Mouse (Mus musculus) heart, embryonic 11.5 days (tissue): ENCODE measurements around the gene Zgrf1. TPM values are rescaled to one million over a fixed set of nuclear protein-coding genes. Genes with fewer than 3 reads are reported as not detected.

Experiments
- ATAC-seq: fragments of 200-750 bp; cut with Nextera tagmentation; replicated peaks from 2 replicates; pipeline ENCODE4 v1.8.0; 2017; ENCODE audit warnings: moderate library complexity; ENCODE audit not compliant: insufficient number of reproducible peaks, low FRiP score, low TSS enrichment
- H3K27ac ChIP-seq: fragments of 300-500 bp; sonication (generic); 2 replicates; pipeline ENCODE4 v1.5.1; 2014; ENCODE audit warnings: mild to moderate bottlenecking, low read depth, low read length
- H3K27me3 ChIP-seq: fragments of 300-500 bp; sonication (generic); 2 replicates; pipeline ENCODE4 v1.6.1; 2014; ENCODE audit warnings: mild to moderate bottlenecking, low read length, mixed read lengths; ENCODE audit not compliant: control insufficient read depth, insufficient read depth
- H3K36me3 ChIP-seq: fragments of 300-500 bp; sonication (generic); 2 replicates; pipeline ENCODE4 v1.6.1; 2014; ENCODE audit warnings: mild to moderate bottlenecking, low read length, moderate library complexity, mixed read lengths; ENCODE audit not compliant: control insufficient read depth, insufficient read depth
- H3K4me1 ChIP-seq: fragments of 300-500 bp; sonication (generic); 2 replicates; pipeline ENCODE4 v1.6.1; 2014; ENCODE audit warnings: low read length; ENCODE audit not compliant: control insufficient read depth, insufficient read depth
- H3K4me2 ChIP-seq: fragments of 300-500 bp; sonication (generic); 2 replicates; pipeline ENCODE4 v1.6.1; 2014; ENCODE audit warnings: mild to moderate bottlenecking, moderate library complexity
- H3K4me3 ChIP-seq: fragments of 300-500 bp; sonication (generic); 2 replicates; pipeline ENCODE4 v1.5.1; 2014; ENCODE audit warnings: low read depth, low read length
- H3K9ac ChIP-seq: fragments of 300-500 bp; sonication (generic); 2 replicates; pipeline ENCODE4 v1.6.1; 2014; ENCODE audit warnings: mild to moderate bottlenecking, low read depth, low read length, moderate library complexity
- H3K9me3 ChIP-seq: fragments of 300-500 bp; sonication (generic); replicated peaks from 2 replicates; pipeline ENCODE4 v1.6.1; 2016; ENCODE audit warnings: low read length; ENCODE audit not compliant: control insufficient read depth
- WGBS: fragments of 180-500 bp; shearing (Covaris S2); extraction: QIAGEN DNeasy Blood & Tissue Kit; methylation state at CpG from one replicate; pipeline ENCODE4 v1.1.7; 2014; ENCODE audit not compliant: insufficient replicate concordance; 5-methylcytosine and 5-hydroxymethylcytosine counted together
- polyA plus RNA-seq: library from polyadenylated mRNA; unstranded; fragments of >200 nt; fragmentation: Nextera tagmentation; extraction: Ambion mirVana; gene quantifications from 2 replicates; pipeline ENCODE4 v1.2.1, GENCODE M21; 2014

The Zgrf1 gene
- polyA plus RNA-seq, 1 experiment from 2014 or later, result 10.7 TPM

DNA sequence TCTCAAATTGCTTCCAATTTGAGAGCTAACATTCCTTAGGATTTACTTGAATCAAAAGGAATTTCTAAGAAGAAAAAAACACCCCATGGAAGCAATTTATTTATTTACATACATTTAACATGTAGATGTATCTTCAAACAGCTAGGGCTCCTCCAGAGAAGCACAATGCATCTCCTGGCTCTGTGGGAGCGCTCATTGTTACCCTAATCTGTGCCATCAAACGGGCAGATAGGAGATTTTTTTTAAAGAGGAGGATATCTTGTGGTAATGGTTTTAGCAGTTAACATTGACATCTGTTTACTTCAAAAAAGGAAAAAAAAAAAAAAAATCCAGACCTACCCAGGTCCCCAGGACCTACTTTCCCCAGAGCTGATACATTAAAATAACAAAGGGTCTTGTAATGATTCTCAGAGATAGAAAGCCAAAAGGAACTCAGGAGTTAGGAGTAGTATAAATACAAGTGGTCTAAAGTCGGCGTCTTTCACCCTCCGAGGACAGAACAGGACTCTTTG, 8.6 kb upstream of the Zgrf1 start:
- Histone ChIP-seq H3K4me1 (no peaks in the 10 kb centered on the region), H3K27ac (no peak overlapping the region), H3K4me2 (no peak overlapping the region), H3K36me3 (peaks cover 6% of the 10 kb centered on the region), H3K9ac (no peak overlapping the region), H3K9me3 (no peaks in the 10 kb centered on the region), H3K4me3 (no peak overlapping the region), H3K27me3 (no peaks in the 10 kb centered on the region)
- WGBS, result 32% methylated on average over 5 of the region's 5 CpGs
- ATAC-seq, result no peak

DNA sequence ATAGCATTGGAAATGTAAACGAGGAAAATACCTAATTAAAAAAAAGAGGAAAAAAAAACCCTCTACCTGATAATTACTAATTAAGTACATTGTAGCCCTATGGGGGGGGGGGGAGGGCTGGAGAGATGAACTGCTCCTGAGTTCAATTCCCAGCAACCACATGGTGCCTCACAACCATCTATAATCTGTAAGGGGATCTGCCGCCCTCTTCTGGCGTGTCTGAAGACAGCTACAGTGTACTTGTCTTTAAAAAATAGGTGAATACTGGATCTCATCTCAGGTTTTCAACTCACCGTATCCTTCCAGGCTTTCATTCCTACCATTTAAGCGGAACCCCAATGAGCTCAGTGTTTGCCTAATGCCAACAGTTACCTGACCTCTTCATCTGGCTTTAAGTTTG, 5.4 kb upstream of the Zgrf1 start:
- Histone ChIP-seq H3K9me3 (no peaks in the 10 kb centered on the region), H3K27ac (no peak overlapping the region), H3K4me2 (no peak overlapping the region), H3K4me1 (no peaks in the 10 kb centered on the region), H3K9ac (no peak overlapping the region), H3K27me3 (no peaks in the 10 kb centered on the region), H3K36me3 (peaks cover 6% of the 10 kb centered on the region), H3K4me3 (no peak overlapping the region)
- WGBS, result 46% methylated on average over 5 of the region's 5 CpGs
- ATAC-seq, result no peak

DNA sequence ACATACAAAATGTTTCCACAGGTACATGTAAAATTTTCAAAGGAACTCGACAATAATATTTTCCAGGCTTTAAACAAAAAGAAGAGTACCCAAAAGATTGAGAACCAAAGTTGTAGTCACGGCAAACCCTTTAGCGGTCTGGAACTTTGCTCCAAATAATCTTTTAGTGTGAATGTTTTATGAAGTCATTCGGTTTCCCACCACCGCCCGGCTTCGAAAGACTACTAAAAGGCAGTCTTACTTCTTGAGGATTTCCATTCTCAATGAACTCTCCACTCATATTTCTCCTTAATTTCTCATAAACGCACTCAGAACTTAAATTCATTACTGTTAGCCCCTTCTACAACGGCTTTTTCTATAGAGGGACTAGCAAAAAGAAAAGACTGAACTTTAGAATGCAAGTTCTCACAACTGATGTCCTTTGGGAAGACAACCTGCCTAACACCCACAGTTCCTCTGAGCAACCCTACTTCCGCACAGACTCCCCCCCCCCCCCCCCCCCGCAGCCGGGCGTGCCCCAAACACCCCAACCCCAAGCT, 786 bp upstream of the Zgrf1 start:
- peaks cover 6% of the 10 kb centered on the region; the same call in 1 of the 2 replicates for H3K36me3 ChIP-seq
- H3K9me3 ChIP-seq, result no peaks in the 10 kb centered on the region
- no peaks in the 10 kb centered on the region for H3K4me1 ChIP-seq
- peak overlapping the region; percentile 72 for H3K4me2 ChIP-seq
- ATAC-seq, result no peak
- peak overlapping the region; percentile 95 for H3K9ac ChIP-seq
- WGBS, result 6% methylated on average over 10 of the region's 13 CpGs
- H3K27me3 ChIP-seq, result no peaks in the 10 kb centered on the region
- peak overlapping the region; percentile 96 for H3K27ac ChIP-seq
- peak overlapping the region; percentile 79 for H3K4me3 ChIP-seq

DNA sequence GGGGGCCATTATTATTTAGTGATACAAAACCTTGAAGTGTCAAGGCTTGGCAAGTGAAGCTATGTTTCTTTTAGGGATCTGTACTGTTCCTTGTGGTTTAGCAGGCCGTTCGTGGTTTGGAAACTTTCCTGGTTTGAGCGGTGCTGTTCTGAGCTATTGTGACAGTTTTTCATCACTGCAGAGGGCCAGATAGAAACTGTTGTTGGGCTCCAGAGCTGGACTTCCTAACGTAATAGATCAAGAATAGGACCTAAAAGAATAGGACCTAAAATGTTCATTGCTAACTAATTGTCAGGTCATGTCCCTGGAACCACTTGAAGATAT, 393 bp downstream of the Zgrf1 start:
- WGBS, result under 1% methylated on average over 4 of the region's 4 CpGs
- no peak overlapping the region for H3K27ac ChIP-seq
- no peak for ATAC-seq
- peak overlapping the region; percentile 76 for H3K4me2 ChIP-seq
- peak overlapping the region; percentile 74 for H3K9ac ChIP-seq
- no peaks in the 10 kb centered on the region for H3K4me1 ChIP-seq
- H3K36me3 ChIP-seq, result peaks cover 6% of the 10 kb centered on the region; the same call in 1 of the 2 replicates
- H3K9me3 ChIP-seq, result no peaks in the 10 kb centered on the region
- no peaks in the 10 kb centered on the region for H3K27me3 ChIP-seq
- H3K4me3 ChIP-seq, result peak overlapping the region; percentile 79

DNA sequence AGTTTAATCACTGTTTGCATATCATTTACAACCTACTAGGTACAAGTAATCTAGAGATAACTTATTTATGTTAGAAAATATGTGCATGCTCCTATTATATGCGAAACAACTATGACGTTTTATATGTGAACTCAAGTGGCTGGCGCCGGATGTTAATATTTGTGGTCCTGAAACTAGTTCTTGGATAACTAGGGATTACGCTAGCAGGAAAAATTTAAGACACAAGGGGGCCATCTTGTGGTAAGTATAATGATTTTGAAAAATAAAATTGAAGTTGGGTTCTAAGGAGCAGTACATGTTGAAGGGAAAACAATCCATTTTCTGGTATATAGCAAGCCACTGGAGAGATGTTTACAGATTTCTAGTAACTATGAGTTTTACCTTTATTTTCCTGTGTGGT, 1.4 kb downstream of the Zgrf1 start:
- H3K4me3 ChIP-seq, result peak overlapping the region; percentile 16; the same call in 1 of the 2 replicates
- H3K36me3 ChIP-seq, result peaks cover 6% of the 10 kb centered on the region; the same call in 1 of the 2 replicates
- no peak overlapping the region for H3K27ac ChIP-seq
- ATAC-seq, result no peak
- no peaks in the 10 kb centered on the region for H3K9me3 ChIP-seq
- no peak overlapping the region; the same call in 1 of the 2 replicates for H3K9ac ChIP-seq
- 66% methylated on average over 5 of the region's 5 CpGs for WGBS
- H3K27me3 ChIP-seq, result no peaks in the 10 kb centered on the region
- no peaks in the 10 kb centered on the region for H3K4me1 ChIP-seq
- H3K4me2 ChIP-seq, result peak overlapping the region; percentile 76

DNA sequence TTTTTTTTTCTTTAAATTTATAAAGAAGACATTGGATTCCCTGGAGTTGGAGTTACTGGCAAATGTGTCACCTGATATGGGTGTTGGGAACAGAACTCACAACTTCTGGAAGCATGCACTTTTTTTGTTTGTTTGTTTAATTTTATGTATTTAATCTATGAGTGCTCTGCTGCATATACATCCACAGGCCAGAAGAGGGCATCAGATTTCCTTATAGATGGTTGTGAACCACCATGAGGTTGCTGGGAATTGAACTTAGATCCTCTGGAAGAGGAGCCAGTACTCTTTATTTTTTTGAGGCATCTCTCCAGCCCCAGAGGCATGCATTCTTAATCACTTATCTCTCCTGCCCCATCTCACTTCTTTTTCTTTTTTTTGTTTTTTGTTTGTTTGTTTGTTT, 4.9 kb downstream of the Zgrf1 start:
- Histone ChIP-seq H3K4me2 (no peak overlapping the region), H3K9ac (no peak overlapping the region), H3K4me3 (no peak overlapping the region), H3K27ac (no peak overlapping the region), H3K36me3 (peaks cover 15% of the 10 kb centered on the region), H3K9me3 (no peaks in the 10 kb centered on the region), H3K4me1 (no peaks in the 10 kb centered on the region), H3K27me3 (no peaks in the 10 kb centered on the region)
- ATAC-seq, result no peak

DNA sequence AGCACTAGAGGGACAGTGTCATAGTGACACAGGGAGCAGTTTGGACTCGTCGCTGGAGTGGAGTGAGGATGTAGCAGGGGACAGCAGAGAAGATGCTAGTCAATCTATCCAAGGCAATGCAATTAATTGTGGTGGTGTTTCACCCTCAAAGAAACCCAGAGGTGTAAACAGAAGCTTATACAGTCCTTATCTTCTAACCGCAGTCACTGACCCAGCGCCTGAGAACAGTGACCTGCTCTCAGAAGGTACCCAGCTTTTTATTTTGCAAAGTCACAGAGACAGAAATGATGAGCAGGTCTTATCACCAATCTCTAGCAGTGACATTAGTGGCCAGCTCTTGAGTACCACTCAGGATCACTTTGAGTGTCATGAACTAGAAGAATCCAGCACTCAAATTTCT, 9.7 kb downstream of the Zgrf1 start:
- Histone ChIP-seq H3K4me2 (no peak overlapping the region), H3K9ac (no peak overlapping the region), H3K9me3 (no peaks in the 10 kb centered on the region), H3K4me3 (no peak overlapping the region), H3K4me1 (no peaks in the 10 kb centered on the region), H3K27ac (no peak overlapping the region), H3K27me3 (no peaks in the 10 kb centered on the region), H3K36me3 (peaks cover 13% of the 10 kb centered on the region)
- no peak for ATAC-seq
- WGBS, result 83% methylated on average over 4 of the region's 4 CpGs

DNA sequence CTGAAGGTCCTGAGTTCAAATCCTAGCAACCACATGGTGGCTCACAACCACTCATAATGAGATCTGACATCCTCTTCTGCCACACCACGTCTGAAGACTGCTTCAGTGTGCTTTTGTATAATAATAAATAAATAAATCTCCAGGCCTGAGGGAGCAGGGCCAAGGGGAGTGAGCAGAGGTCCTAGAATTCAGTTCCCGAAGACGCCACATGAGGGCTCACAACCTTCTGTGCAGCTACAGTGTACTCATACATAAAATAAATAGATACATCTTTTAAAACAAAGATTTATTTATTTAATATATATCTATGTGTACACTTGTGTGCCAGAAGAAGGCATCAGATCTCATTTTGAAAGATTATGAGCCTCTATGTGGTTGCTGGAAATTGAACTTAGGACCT, 11.8 kb downstream of the Zgrf1 start:
- no peaks in the 10 kb centered on the region for H3K4me1 ChIP-seq
- peaks cover 14% of the 10 kb centered on the region for H3K36me3 ChIP-seq
- WGBS, result 76% methylated on average over 3 of the region's 3 CpGs
- no peaks in the 10 kb centered on the region for H3K27me3 ChIP-seq
- no peak overlapping the region for H3K4me2 ChIP-seq
- no peak overlapping the region for H3K9ac ChIP-seq
- H3K4me3 ChIP-seq, result no peak overlapping the region
- no peaks in the 10 kb centered on the region for H3K9me3 ChIP-seq
- ATAC-seq, result no peak
- H3K27ac ChIP-seq, result no peak overlapping the region

DNA sequence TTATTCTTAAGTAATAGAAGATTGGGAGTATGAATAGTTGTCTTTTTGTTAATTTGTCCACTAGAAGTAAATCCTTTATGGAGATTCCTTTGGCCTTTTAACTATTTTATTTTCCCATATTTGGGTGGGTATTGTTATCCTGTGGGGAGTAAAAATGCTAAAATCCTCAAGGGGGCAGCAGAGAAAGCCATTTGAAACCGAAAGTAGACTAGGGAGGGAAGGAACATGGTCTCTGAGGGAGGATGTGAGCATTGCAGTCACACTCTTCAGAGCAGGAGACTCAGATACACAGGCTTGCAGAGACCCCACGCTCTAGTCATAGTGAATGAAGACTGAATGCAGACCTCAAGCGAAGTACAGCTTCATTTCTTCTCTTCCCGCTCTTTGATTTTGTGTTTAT, 19.3 kb downstream of the Zgrf1 start:
- ATAC-seq, result no peak
- H3K4me1 ChIP-seq, result no peaks in the 10 kb centered on the region
- H3K36me3 ChIP-seq, result peaks cover 13% of the 10 kb centered on the region; the same call in 1 of the 2 replicates
- no peak overlapping the region for H3K9ac ChIP-seq
- H3K4me3 ChIP-seq, result no peak overlapping the region
- no peaks in the 10 kb centered on the region for H3K27me3 ChIP-seq
- 60% methylated on average over 4 of the region's 4 CpGs for WGBS
- no peak overlapping the region for H3K27ac ChIP-seq
- no peaks in the 10 kb centered on the region for H3K9me3 ChIP-seq
- no peak overlapping the region for H3K4me2 ChIP-seq
